Mouse (Mus musculus) lung, embryonic 14.5 days (tissue): ENCODE results near the gene Pcyt1b. TPM values are rescaled to one million over a fixed set of nuclear protein-coding genes. Genes with fewer than 3 reads are reported as not detected.

Experiments
- ATAC-seq: fragments of 200-750 bp; cut with Nextera tagmentation; 2 replicates; pipeline ENCODE4 v1.8.0; 2017; ENCODE audit warnings: mild to moderate bottlenecking, moderate TSS enrichment, moderate library complexity; ENCODE audit not compliant: insufficient read depth
- DNase-seq: peaks from one replicate; pipeline ENCODE4 v3.0.0-alpha.2; 2015
- H3K27ac ChIP-seq: fragments of 300-500 bp; sonication (generic); 2 replicates; pipeline ENCODE4 v1.5.1; 2014; ENCODE audit warnings: low read depth, mild to moderate bottlenecking, moderate library complexity
- H3K27me3 ChIP-seq: fragments of 300-500 bp; sonication (generic); 2 replicates; pipeline ENCODE4 v1.6.1; 2014; ENCODE audit warnings: low read length, control low read depth; ENCODE audit not compliant: insufficient read depth
- H3K36me3 ChIP-seq: fragments of 300-500 bp; sonication (generic); 2 replicates; pipeline ENCODE4 v1.6.1; 2014; ENCODE audit warnings: control low read depth; ENCODE audit not compliant: insufficient read depth
- H3K4me1 ChIP-seq: fragments of 300-500 bp; sonication (generic); 2 replicates; pipeline ENCODE4 v1.6.1; 2014; ENCODE audit warnings: antibody characterized with exemption, control low read depth; ENCODE audit not compliant: insufficient read depth
- H3K4me2 ChIP-seq: fragments of 300-500 bp; sonication (generic); 2 replicates; pipeline ENCODE4 v1.6.1; 2014; ENCODE audit warnings: mild to moderate bottlenecking
- H3K4me3 ChIP-seq: fragments of 300-500 bp; sonication (generic); 2 replicates; pipeline ENCODE4 v1.5.1; 2014; ENCODE audit warnings: low read depth, low read length
- H3K9ac ChIP-seq: fragments of 300-500 bp; sonication (generic); 2 replicates; pipeline ENCODE4 v1.6.1; 2014
- H3K9me3 ChIP-seq: fragments of 300-500 bp; sonication (generic); 2 replicates; pipeline ENCODE4 v1.6.1; 2016; ENCODE audit warnings: low read depth, low read length, control low read depth
- CTCF ChIP-seq: IDR thresholded peaks from 2 replicates; pipeline ENCODE4 v1.5.1; 2016; ENCODE audit warnings: antibody characterized with exemption, low read depth
- WGBS: fragments of 180-500 bp; shearing (Covaris S2); extraction: QIAGEN DNeasy Blood & Tissue Kit; methylation state at CpG from one replicate; pipeline ENCODE4 v1.1.7; 2014; 5-methylcytosine and 5-hydroxymethylcytosine counted together
- polyA plus RNA-seq: library from polyadenylated mRNA; unstranded; fragments of >200 nt; fragmentation: Nextera tagmentation; extraction: Ambion mirVana; gene quantifications from 2 replicates; pipeline ENCODE4 v1.2.1, GENCODE M21; 2014

Gene Pcyt1b
- polyA plus RNA-seq, 1 experiment from 2014 or later, result 1.5 TPM

DNA sequence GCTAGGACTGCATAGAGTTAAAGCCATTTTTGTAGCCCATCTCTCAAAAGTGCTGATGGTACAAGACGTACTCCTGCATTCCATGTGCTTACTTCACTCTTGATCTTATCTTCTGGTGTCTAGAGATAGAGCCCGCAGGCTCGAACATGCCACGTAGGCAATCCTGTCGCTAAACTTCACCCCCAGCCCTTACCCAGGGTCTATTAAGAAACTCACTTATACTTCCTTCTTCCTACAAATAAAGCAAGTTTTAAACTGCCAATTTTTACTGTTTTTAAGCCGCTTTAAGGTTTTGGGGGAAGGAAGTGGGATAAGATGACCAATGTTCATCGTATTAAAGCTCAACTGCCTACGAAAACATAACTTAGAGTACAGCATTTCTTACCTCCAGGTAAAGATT lies 36.0 kb downstream of the Pcyt1b start:
- no peak for ATAC-seq
- TF ChIP-seq CTCF, result no peak
- DNase-seq, result no peak
- Histone ChIP-seq H3K4me3 (no peak overlapping the region), H3K4me1 (no peaks in the 10 kb centered on the region), H3K27ac (no peak overlapping the region), H3K27me3 (no peaks in the 10 kb centered on the region), H3K36me3 (no peaks in the 10 kb centered on the region), H3K9me3 (no peaks in the 10 kb centered on the region), H3K4me2 (no peak overlapping the region), H3K9ac (no peak overlapping the region)
- WGBS, result 63% methylated on average over 8 of the region's 8 CpGs

DNA sequence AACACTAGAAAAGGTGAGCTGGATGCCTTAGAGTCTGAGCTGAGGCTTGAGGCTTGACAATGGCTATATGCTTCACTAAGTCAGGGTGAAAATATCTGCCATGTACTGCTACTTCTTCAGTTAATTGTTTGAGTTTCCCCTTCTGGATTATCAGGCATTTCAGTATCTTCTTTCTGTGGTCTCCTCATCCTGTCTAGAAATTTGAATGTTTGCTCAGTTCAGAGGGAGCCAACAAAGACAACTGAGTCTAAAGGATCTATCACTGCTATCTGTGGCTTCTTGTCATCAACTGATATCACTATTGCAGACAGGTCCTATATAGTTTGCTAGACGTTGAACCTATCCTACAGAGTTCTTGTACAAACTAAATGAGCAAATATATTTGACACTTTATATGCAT lies 42.9 kb downstream of the Pcyt1b start:
- no peak overlapping the region for H3K9ac ChIP-seq
- H3K4me1 ChIP-seq, result no peaks in the 10 kb centered on the region
- TF ChIP-seq CTCF, result no peak
- no peak overlapping the region for H3K4me3 ChIP-seq
- H3K9me3 ChIP-seq, result no peaks in the 10 kb centered on the region
- ATAC-seq, result no peak
- no peaks in the 10 kb centered on the region for H3K27me3 ChIP-seq
- H3K27ac ChIP-seq, result no peak overlapping the region
- H3K36me3 ChIP-seq, result no peaks in the 10 kb centered on the region
- 51% methylated on average over 1 of the region's 1 CpGs for WGBS
- DNase-seq, result no peak
- H3K4me2 ChIP-seq, result no peak overlapping the region

DNA sequence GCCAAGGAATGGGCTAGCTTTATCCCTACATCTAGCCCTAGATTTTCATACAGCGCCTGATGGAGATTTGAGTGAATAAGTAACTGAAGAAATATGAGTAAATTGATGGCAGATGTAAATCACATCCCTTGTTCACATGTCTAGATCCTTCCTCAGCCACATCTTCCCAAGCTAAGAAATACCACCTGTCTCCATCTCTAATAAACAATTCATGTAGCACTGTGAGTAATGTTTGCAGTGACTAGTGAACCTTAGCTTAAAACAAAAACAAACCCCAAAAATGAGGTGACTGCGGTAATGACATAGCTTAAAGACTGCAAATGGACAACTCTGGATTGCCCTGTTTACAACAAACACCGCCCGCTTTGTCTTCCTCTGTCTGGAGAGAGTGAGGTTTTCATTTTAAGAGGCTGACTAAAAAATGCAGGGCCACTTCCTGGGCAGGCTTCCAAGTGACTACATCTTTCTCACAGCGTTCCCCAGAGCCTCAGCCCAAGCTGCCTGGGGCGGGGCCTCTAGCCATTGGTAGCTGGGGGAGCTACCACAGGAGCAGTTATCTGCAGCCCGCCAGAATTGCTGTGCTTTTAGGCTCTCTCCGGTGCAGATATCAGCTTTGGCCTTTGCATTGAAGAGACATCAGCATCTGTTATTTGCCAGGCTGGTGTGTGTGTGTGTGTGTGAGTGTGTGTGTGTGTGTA lies 46.0 kb downstream of the Pcyt1b start:
- no peak overlapping the region for H3K4me3 ChIP-seq
- no peaks in the 10 kb centered on the region for H3K4me1 ChIP-seq
- H3K27ac ChIP-seq, result no peak overlapping the region
- H3K9ac ChIP-seq, result no peak overlapping the region
- no peaks in the 10 kb centered on the region for H3K27me3 ChIP-seq
- 24% methylated on average over 8 of the region's 8 CpGs for WGBS
- no peaks in the 10 kb centered on the region for H3K36me3 ChIP-seq
- H3K9me3 ChIP-seq, result no peaks in the 10 kb centered on the region
- peak; percentile 92 for ATAC-seq
- H3K4me2 ChIP-seq, result peak overlapping the region; percentile 33; the same call in 1 of the 2 replicates
- no peak for TF ChIP-seq CTCF
- peak; percentile 89 for DNase-seq

DNA sequence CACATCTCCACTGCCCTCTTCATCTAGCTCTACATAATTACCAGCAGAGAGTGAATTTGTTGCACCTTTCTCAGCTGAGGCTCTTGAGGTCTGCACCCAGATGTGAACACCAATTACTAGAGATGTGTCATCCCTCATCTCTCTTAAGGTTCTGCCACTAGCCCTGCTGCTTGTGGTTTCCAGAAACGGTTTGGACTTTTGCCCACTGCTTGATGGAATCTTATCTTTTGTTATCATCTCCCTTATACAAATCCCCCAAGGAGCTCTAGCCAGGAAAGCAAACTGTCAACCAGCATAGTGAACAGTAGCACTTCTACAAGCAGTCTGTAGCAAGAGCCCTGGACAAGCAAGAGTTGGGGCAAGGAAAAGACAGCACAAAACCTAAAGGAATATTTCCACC lies 57.9 kb downstream of the Pcyt1b start:
- 18% methylated on average over 1 of the region's 1 CpGs for WGBS
- no peaks in the 10 kb centered on the region for H3K4me1 ChIP-seq
- no peak overlapping the region for H3K4me2 ChIP-seq
- no peak overlapping the region for H3K27ac ChIP-seq
- H3K9ac ChIP-seq, result no peak overlapping the region
- H3K36me3 ChIP-seq, result no peaks in the 10 kb centered on the region
- H3K27me3 ChIP-seq, result no peaks in the 10 kb centered on the region
- H3K4me3 ChIP-seq, result no peak overlapping the region
- ATAC-seq (no peak), DNase-seq (no peak)
- H3K9me3 ChIP-seq, result no peaks in the 10 kb centered on the region
- TF ChIP-seq CTCF, result no peak

DNA sequence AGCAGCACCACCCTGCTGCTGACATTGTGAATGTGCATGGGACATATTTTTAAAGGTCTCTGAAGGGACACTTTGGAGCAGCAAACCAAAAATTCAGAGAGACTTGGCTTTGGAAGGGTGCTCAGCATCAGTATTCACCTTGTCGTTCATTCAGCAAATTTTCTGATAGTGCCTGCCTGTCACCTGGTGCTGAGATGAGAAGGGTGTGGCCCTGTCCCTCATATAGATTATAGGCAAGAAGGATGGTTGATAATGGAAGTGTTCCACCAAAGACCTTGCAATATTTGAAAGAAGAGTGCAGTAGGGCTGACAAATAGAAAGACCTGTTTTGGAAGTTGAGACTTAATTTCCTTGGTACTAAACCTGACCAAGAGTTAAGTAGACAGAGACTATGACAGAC lies 74.9 kb downstream of the Pcyt1b start:
- Histone ChIP-seq H3K9ac (no peak overlapping the region), H3K4me3 (no peak overlapping the region), H3K27me3 (no peaks in the 10 kb centered on the region), H3K4me1 (no peaks in the 10 kb centered on the region), H3K4me2 (no peak overlapping the region), H3K9me3 (no peaks in the 10 kb centered on the region), H3K36me3 (no peaks in the 10 kb centered on the region), H3K27ac (no peak overlapping the region)
- whole genome bisulfite sequencing, result 95% methylated on average over 1 of the region's 1 CpGs
- TF ChIP-seq CTCF, result no peak
- ATAC-seq, result no peak
- no peak for DNase-seq

DNA sequence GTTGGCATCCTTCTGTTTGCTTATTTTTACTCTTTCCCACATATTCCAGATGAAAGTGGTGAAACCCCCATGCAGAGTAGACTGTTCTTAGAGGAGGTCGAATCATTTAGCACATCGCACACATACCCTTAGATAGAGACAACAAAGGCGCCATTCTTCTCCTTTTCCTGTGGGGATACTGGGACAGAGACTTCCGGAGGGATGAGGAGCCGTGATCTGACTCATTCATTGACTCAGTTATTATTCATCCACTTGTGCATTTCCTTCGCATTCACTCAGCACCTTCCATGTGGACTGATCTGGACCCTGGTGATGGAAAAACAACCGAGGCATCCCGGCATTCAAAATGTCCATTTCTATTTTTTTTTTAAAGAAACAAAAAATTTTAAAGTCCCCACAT lies 76.2 kb downstream of the Pcyt1b start:
- Histone ChIP-seq H3K36me3 (no peaks in the 10 kb centered on the region), H3K4me2 (no peak overlapping the region), H3K9ac (no peak overlapping the region), H3K4me3 (no peak overlapping the region), H3K27me3 (no peaks in the 10 kb centered on the region), H3K27ac (no peak overlapping the region), H3K4me1 (no peaks in the 10 kb centered on the region), H3K9me3 (no peaks in the 10 kb centered on the region)
- ATAC-seq (no peak), DNase-seq (no peak)
- 81% methylated on average over 8 of the region's 8 CpGs for WGBS
- no peak for TF ChIP-seq CTCF

DNA sequence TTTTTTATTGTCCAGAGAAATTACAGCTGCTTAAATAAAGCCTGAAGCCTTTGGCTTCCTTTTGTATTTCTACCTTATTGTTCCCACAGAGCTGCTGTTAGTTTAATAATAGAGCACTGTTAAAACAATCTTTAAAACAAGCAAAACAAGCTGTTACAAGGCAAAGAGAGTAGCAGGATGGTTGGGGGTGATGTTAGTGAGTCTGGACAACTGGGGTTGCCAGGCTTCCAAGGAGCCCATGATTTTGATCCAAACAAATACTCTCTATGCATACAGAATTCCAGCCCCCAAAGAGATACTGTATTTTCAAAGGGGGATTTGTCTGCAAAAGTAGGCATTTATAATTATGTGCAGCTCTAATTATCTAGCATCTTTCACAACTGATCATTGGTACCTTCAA lies 77.7 kb downstream of the Pcyt1b start:
- Histone ChIP-seq H3K27me3 (no peaks in the 10 kb centered on the region), H3K9ac (no peak overlapping the region), H3K36me3 (no peaks in the 10 kb centered on the region), H3K4me3 (no peak overlapping the region), H3K27ac (no peak overlapping the region), H3K4me2 (no peak overlapping the region), H3K4me1 (no peaks in the 10 kb centered on the region), H3K9me3 (no peaks in the 10 kb centered on the region)
- ATAC-seq (no peak), DNase-seq (no peak)
- TF ChIP-seq CTCF, result no peak
